Comparison of ENCODE assay signal across 8 mouse cellular contexts in genomic region chr11:103411981-103412949, GRCm38 (mm10). TPM values are rescaled to one million over a fixed set of nuclear protein-coding genes. Genes with fewer than 3 reads are reported as not detected.
DNase-seq lines count a peak whose midpoint lies in the region; ATAC-seq lines count a peak whose summit lies in the region.

Gene Plekhm1, minus strand, starts transcription at chr11:103412687.

- H3K4me3 ChIP-seq in lung, embryonic 16.5 days (ENCODE audit: low read length): peak within 1 kb of the TSS; percentile 84

- H3K4me2 ChIP-seq in lung, embryonic 16.5 days (ENCODE audit: low read depth, low read length): peak within 1 kb of the TSS; percentile 74

- H3K9ac ChIP-seq in lung, embryonic 16.5 days (ENCODE audit: low read length): peak within 1 kb of the TSS; percentile 87

- H3K27ac ChIP-seq in lung, embryonic 16.5 days (ENCODE audit: low read length): peak within 1 kb of the TSS; percentile 62

- no peaks in the 10 kb centered on the region for H3K36me3 ChIP-seq in lung, embryonic 16.5 days (ENCODE audit: control insufficient read depth, insufficient read depth, low read length)

- H3K4me1 ChIP-seq in lung, embryonic 16.5 days (replicated peaks; ENCODE audit: control insufficient read depth, insufficient read depth, low read length): peaks cover 6% of the 10 kb centered on the region

- WGBS in lung, embryonic 16.5 days: under 1% methylated on average over 67 of the region's 67 CpGs

- DNase-seq in MEL-GATA-1-ER (ENCODE audit: extremely low read depth, low read depth): peak; percentile 76
- DNase-seq in cerebellum, adult 8-10 months: peak; percentile 94
- peak; percentile 88 for DNase-seq in forelimb bud, embryonic 11.5 days (ENCODE audit: low read depth, low spot score)
- DNase-seq in layer of hippocampus, adult 9-10 months (ENCODE audit: low spot score): peak; percentile 83
- peak; percentile 85 for DNase-seq in ovary, postnatal 10 days (ENCODE audit: low spot score)
- peak; percentile 92 to 96 for DNase-seq in thymus, postnatal 10 days (ENCODE audit: low spot score in 2 of 2)

- peak; percentile 96 to 98 for ATAC-seq in hematopoietic stem cell, adult 5-6 weeks (replicated peaks in 1 of 2; ENCODE audit: insufficient read depth in 1 of 2, low FRiP score in 2 of 2, low TSS enrichment in 1 of 2, low read depth in 1 of 2, poor library complexity in 2 of 2, severe bottlenecking in 2 of 2)
- ATAC-seq in lung, embryonic 16.5 days (ENCODE audit: low read depth): peak; percentile 98

- no peaks in the 10 kb centered on the region for H3K9me3 ChIP-seq in lung, embryonic 16.5 days (ENCODE audit: control insufficient read depth, low read length)

- H3K27me3 ChIP-seq in lung, embryonic 16.5 days (ENCODE audit: control insufficient read depth, insufficient read depth, low read depth, low read length): no peaks in the 10 kb centered on the region

RNA-seq across cellular contexts. Expression of gene Plekhm1, which starts in this region (rescaled TPM):
- 4.0 and 5.1 TPM in 2 replicates for total RNA-seq in hematopoietic stem cell, adult 5-6 weeks (2017)
- polyA plus RNA-seq in lung, embryonic 16.5 days (2015; fragmentation: Nextera tagmentation; extraction: Ambion mirVana): 9.8 and 10.2 TPM in 2 replicates

Comparison
In these comparisons a context has a peak if more than half of its experiments do, and no peak if none do; other contexts are left out.
1. Peak in every context shown above with its lines: DNase-seq, ATAC-seq, H3K4me3 ChIP-seq and H3K27ac ChIP-seq.